Mouse (Mus musculus): ENCODE results near the gene Tnfsfm13. TPM values are rescaled to one million over a fixed set of nuclear protein-coding genes. Genes with fewer than 3 reads are reported as not detected.

Gene Tnfsfm13
- total RNA-seq, 2 experiments from 2014 or later = 0.87 to 2.1 TPM

DNA sequence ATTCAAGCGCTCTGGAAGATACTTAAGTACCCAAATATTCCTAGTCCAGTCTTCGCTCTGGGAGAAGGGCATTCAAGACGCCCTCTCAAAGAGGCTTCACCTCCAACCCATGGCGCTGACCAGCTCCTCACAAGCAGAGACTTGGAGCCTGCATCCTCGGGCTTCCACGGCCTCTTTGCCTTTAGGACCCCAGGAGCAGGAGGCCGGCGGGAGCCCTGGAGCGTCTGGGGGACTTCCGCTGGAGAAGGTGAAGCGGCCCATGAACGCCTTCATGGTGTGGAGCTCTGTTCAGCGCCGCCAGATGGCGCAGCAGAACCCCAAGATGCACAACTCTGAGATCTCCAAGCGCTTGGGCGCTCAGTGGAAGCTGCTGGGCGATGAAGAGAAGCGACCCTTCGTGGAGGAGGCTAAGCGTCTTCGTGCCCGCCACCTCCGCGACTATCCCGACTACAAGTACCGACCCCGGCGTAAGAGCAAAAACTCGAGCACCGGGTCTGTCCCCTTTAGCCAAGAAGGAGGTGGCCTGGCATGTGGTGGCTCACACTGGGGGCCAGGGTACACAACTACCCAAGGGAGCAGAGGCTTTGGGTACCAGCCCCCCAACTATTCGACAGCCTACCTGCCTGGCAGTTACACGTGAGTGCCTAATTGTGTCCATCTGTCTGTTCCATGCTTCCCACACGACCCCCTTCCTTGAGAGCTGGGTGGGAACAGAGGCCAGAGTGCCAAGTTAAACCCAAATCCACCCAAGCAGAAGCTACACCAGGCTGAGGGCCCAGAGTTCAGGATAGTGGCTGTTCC lies 40.4 kb downstream of the Tnfsfm13 start, which contains the start of gene Sox15:
Gene Sox15 (plus strand): TSS at position 51 of the 801 bp plus-strand sequence.
- peak; percentile 50 for DNase-seq

DNA sequence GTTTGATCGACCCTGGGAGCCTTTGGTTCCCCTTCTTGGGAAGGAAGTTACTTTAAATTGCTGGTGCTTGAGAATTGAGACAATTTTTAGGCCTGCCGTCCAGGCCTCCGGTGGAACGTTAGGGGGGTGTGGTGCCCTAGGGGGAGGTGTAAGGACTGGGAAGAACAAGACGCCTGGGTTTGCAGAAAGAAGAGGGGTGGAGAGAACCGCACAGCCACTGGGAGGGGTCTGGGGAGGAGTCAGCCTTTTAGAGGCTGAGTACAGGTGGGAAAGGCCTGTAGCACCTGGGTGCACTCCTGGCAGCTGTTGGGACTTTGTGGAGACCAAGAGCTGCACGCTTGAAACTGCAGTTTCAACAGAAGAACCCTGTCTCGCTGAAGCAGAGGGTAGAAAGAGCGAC lies 41.1 kb downstream of the Tnfsfm13 start:
- no peak for DNase-seq

DNA sequence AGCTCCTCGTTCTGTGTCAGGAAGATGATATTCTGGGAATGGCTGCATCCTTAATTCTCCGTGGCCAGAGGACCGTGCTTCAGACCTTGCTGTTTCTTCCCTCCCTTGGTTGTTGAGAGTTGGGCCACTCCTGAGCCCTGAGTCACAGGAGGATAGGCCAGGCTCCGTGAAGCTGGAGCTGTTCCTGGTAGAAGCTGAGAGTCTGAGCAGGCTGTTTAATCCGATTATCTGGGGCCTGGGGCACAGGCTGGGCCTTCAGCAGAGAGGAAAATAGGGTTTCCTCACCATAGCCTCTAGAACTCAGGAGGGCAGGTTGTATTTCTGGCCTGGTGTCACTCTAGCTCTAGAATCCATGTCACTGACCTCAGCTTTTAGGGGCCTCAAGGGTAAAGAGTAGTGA lies 42.5 kb downstream of the Tnfsfm13 start:
- no peak for DNase-seq

DNA sequence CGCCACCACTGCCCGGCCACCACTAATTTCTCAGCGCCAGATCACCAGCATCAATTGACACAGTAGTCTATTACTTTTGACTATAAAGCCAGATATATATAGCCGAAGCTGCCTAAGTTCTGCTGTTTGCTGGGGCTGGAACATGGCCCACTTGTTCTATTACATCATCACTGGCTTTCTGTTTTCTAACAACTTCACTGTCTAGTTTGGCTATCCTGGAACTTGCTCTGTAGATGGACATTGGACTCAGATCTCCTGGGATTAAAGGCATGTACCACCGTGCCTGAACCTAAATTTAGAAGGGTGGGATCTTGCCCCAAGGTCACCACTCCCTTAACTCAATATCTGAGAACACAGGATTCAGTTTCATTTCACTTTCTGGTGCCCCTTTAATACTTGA lies 50.0 kb downstream of the Tnfsfm13 start:
- DNase-seq = no peak

DNA sequence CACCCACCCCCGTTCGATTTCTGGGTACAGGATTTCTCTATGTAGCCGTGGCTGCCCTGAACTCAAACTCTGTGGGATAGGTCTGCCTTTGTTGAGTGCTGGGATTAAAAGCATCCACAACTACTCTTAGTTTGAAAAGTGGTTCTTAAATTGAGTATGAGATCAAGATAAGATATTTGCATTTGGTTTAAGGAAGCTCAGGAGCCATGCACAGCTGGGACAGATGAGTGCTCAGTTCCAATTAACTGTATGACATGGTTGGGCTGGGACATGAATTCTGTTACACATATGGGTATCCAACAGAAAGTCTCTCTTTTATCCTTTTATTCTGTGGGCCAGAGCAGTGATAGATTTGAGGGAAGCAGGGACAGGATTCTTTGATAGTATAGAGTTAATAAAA lies 60.4 kb downstream of the Tnfsfm13 start:
- no peak for DNase-seq

DNA sequence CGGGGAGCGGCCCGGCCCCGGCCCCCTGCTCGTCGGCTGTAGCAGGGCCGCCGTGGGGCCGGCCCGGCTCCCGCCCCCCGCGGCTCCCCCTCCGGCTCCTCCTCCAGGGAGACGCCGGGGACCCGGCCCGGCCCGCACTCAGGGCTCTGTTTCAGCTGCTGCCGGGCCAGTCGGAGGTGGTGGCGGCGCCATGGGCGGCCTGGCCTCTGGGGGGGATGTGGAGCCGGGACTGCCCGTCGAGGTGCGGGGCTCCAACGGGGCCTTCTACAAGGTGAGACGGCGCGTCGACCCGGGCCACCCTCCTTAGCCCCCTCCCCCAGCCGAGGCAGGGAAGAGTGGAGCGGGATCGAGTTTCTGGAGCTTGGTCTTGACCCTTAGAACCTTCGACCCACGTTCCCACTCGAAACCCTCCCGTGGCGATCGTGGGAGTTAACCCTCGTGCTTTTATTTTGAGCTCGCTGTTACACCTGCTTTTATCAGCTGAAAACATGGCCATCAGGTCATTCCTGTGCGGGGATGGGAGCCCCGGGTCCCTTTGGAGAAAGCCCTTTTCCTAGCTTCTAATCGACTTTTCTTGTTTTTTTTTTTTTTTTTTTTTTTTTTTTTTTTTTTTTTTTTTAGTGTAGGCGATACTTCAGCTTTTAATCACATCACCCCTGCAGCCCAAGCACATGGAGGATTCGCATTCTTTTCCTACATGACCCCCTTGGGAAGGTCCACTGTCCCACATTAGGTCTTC lies 62.6 kb downstream of the Tnfsfm13 start:
- no peak for DNase-seq

Small RNAs within 50 kb of the gene (microRNA-seq; reads per million reads assigned to microRNA genes)
- gene Mir1934 (ENCODE audit: borderline replicate concordance in 2 of 2) (0.79 to 2.9 reads per million in 2 experiments), gene Mir467f (ENCODE audit: borderline replicate concordance in 2 of 2) (0 reads per million in 2 experiments)

Other genes with a start within 250 kb of the Tnfsfm13 start
- under 1 TPM; 0.03 to 0.48 TPM for gene Dnah2, start 147.0 kb downstream of the Tnfsfm13 start, total RNA-seq (2021)
- gene Efnb3, start 135.9 kb downstream of the Tnfsfm13 start, total RNA-seq (2021) = under 1 TPM; 0.35 to 0.69 TPM
- gene Wrap53, start 115.8 kb downstream of the Tnfsfm13 start, total RNA-seq (2021) = 1 to 10 TPM; 3.4 to 3.7 TPM
- 10 to 100 TPM; 12.2 to 12.7 TPM for gene Trp53, start 115.7 kb downstream of the Tnfsfm13 start, total RNA-seq (2021)
- 100 to 1,000 TPM; 365 to 378 TPM for gene Atp1b2, start 90.2 kb downstream of the Tnfsfm13 start, total RNA-seq (2021)
- under 1 TPM in 1 of 2 experiments, not detected in 1; 0.62 TPM for gene Shbg, start 78.2 kb downstream of the Tnfsfm13 start, total RNA-seq (2021)
- gene Sat2, start 74.1 kb downstream of the Tnfsfm13 start, total RNA-seq (2021) = 1 to 10 TPM; 2.3 to 2.8 TPM
- 10 to 100 TPM; 76.0 to 77.1 TPM for gene Fxr2, start 63.1 kb downstream of the Tnfsfm13 start, total RNA-seq (2021)
- not detected for gene Sox15, start 40.8 kb downstream of the Tnfsfm13 start, total RNA-seq (2021)
- gene Mpdu1, start 33.5 kb downstream of the Tnfsfm13 start, total RNA-seq (2021) = 10 to 100 TPM in 1 of 2 experiments, 1 to 10 TPM in 1; 6.6 to 10.0 TPM
- 1 to 10 TPM; 1.3 to 9.1 TPM for gene Cd68, start 29.9 kb downstream of the Tnfsfm13 start, total RNA-seq (2021)
- gene Eif4a1, start 23.7 kb downstream of the Tnfsfm13 start, total RNA-seq (2021) = 100 to 1,000 TPM in 1 of 2 experiments, 10 to 100 TPM in 1; 99.8 to 102 TPM
- gene Senp3, start 14.0 kb downstream of the Tnfsfm13 start, total RNA-seq (2021) = 10 to 100 TPM; 19.1 to 23.5 TPM
- gene Tnfsf13, start 10.3 kb downstream of the Tnfsfm13 start, total RNA-seq (2021) = 1 to 10 TPM in 1 of 2 experiments, under 1 TPM in 1; 0.67 to 1.5 TPM
- 10 to 100 TPM in 1 of 2 experiments, 1 to 10 TPM in 1; 8.3 to 11.6 TPM for gene Tnfsf12, start 249 bp downstream of the Tnfsfm13 start, total RNA-seq (2021)
- 10 to 100 TPM; 24.7 to 27.5 TPM for gene Polr2a, start 62.5 kb upstream of the Tnfsfm13 start, total RNA-seq (2021)
- not detected for gene Slc35g3, start 65.9 kb upstream of the Tnfsfm13 start, total RNA-seq (2021)
- gene Zbtb4, start 69.8 kb upstream of the Tnfsfm13 start, total RNA-seq (2021) = 10 to 100 TPM; 23.0 to 28.1 TPM
- 10 to 100 TPM; 36.2 to 53.1 TPM for gene Chrnb1, start 99.8 kb upstream of the Tnfsfm13 start, total RNA-seq (2021)
- 1 to 10 TPM; 6.3 to 6.7 TPM for gene Fgf11, start 105.8 kb upstream of the Tnfsfm13 start, total RNA-seq (2021)
- under 1 TPM; 0.18 to 0.35 TPM for gene Tmem102, start 109.5 kb upstream of the Tnfsfm13 start, total RNA-seq (2021)
- not detected for gene Gm39566, start 119.2 kb upstream of the Tnfsfm13 start, total RNA-seq (2021)
- not detected for gene Spem2, start 122.4 kb upstream of the Tnfsfm13 start, total RNA-seq (2021)
- gene Spem1, start 126.1 kb upstream of the Tnfsfm13 start, total RNA-seq (2021) = not detected
- gene Nlgn2, start 141.7 kb upstream of the Tnfsfm13 start, total RNA-seq (2021) = 1 to 10 TPM; 3.1 to 3.9 TPM
- gene Tmem256, start 142.4 kb upstream of the Tnfsfm13 start, total RNA-seq (2021) = 100 to 1,000 TPM; 126 to 144 TPM
- 10 to 100 TPM; 10.8 to 13.7 TPM for gene Plscr3, start 150.3 kb upstream of the Tnfsfm13 start, total RNA-seq (2021)
- gene Tnk1, start 162.6 kb upstream of the Tnfsfm13 start, total RNA-seq (2021) = under 1 TPM in 1 of 2 experiments, not detected in 1; 0.11 TPM
- gene Tmem95, start 181.9 kb upstream of the Tnfsfm13 start, total RNA-seq (2021) = not detected
- gene Kctd11, start 185.3 kb upstream of the Tnfsfm13 start, total RNA-seq (2021) = 1 to 10 TPM; 1.7 to 2.2 TPM
- gene Acap1, start 199.4 kb upstream of the Tnfsfm13 start, total RNA-seq (2021) = under 1 TPM; 0.26 to 0.38 TPM
- not detected for gene 2810408A11Rik, start 204.9 kb upstream of the Tnfsfm13 start, total RNA-seq (2021)
- 10 to 100 TPM; 25.4 to 26.0 TPM for gene Neurl4, start 205.0 kb upstream of the Tnfsfm13 start, total RNA-seq (2021)
- gene Gps2, start 217.8 kb upstream of the Tnfsfm13 start, total RNA-seq (2021) = 10 to 100 TPM; 34.6 to 35.2 TPM
- gene Eif5a, start 225.9 kb upstream of the Tnfsfm13 start, total RNA-seq (2021) = 100 to 1,000 TPM; 417 to 422 TPM
- 10 to 100 TPM; 10.4 to 10.9 TPM for gene Ybx2, start 239.7 kb upstream of the Tnfsfm13 start, total RNA-seq (2021)